Mouse (Mus musculus) liver, adult 2 months (tissue): ENCODE measurements around the gene Cpne9.

Experiments
- CTCF ChIP-seq: fragments of 200-500 bp; IDR thresholded peaks from 2 replicates; pipeline ENCODE4 v1.5.1; 2011; ENCODE audit warnings: low read depth, low read length, control low read depth
- POLR2A ChIP-seq: fragments of 200-500 bp; IDR thresholded peaks from 2 replicates; pipeline ENCODE4 v1.6.1; 2011; ENCODE audit warnings: low read length, control low read depth; ENCODE audit not compliant: insufficient read depth; ENCODE audit errors: extremely low read depth

DNA sequence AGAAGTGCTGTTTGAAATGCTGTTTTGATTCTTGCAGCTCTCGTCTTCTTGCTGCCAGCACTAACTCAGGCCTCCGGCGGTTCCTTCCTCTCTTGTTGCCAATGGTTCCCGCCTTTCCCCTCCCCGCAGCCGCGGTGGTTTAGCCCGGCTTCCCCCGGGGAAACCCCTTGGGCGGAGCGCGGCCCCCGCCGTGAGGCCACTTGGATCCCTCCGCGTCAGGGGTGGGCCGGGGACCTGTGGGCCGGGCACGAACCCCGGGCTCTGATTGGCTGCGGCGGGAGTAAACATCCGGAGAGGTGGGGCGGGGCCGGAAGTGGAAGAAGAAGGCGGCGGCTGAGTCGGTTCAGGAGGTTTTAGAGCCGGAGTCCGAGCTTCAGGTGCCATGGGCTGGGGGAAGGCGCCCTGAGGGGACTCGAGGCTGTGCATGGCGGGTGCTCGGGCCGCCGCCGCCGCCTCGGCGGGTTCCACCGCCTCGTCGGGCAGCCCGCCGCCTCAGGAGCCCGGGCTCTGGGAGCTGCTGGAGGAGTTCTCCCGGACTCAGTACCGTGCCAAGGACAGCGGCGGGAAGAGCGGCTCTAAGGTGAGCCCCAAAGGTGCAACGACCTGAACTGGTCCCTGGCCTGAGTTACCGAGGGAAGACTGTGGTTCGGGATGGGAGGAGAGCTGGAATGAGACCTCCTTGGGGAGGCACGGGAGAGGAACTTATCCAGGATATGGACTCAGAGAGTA lies 44.4 kb upstream of the Cpne9 start, which contains the start of gene Mtmr14:
- TF ChIP-seq CTCF (no peak), POLR2A (0 out of 2 replicates have a peak, but pooled peaks have one; percentile 27)
